Mouse (Mus musculus) bone marrow, adult 2 months (tissue): ENCODE data around the gene Ddx3y.

Experiments used
- CTCF ChIP-seq: fragments of 200-500 bp; IDR thresholded peaks from 2 replicates; pipeline ENCODE4 v1.5.1; 2011; ENCODE audit warnings: low read length, control low read depth; ENCODE audit not compliant: control insufficient read depth, insufficient read depth
- POLR2A ChIP-seq: fragments of 200-500 bp; IDR thresholded peaks from 2 replicates; pipeline ENCODE4 v1.6.1; 2011; ENCODE audit warnings: low read depth, mild to moderate bottlenecking, control low read depth, low read length, borderline replicate concordance; ENCODE audit not compliant: control insufficient read depth

DNA sequence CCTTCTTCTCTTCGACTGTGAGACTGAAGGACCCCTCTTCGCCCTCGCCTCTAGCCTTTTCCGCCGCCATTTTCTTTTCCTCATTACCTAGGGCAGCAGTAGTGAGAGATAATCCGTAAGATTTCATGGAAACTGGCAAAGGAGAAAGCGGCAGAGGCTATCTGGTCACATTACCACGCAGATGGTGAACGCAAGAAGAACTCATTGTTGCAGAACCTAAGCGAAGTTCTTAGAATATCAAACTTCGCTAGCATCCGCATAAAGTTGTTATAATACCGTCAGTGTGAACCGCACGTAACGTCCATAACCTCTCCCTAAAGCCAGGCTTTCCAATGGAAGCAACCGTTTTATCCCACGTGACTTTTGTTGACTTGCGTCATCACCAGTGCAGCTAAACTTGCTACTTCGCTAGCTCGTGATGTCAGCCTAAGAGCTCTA, 41.0 kb downstream of the Ddx3y start, which contains the start of gene Uty:
- no peak for TF ChIP-seq CTCF
- TF ChIP-seq POLR2A: no peak
